Mouse (Mus musculus) thymus, adult 2 months (tissue): Measurements from ENCODE around the gene Itfg2.

Experiments
- CTCF ChIP-seq: fragments of 200-500 bp; IDR thresholded peaks from 2 replicates; pipeline ENCODE4 v1.5.1; 2012; ENCODE audit warnings: mild to moderate bottlenecking, control low read depth, low read length, moderate library complexity, borderline replicate concordance; ENCODE audit not compliant: control insufficient read depth, poor library complexity, insufficient read depth; ENCODE audit errors: extremely low read depth
- POLR2A ChIP-seq: fragments of 200-500 bp; IDR thresholded peaks from 2 replicates; pipeline ENCODE4 v1.6.1; 2012; ENCODE audit warnings: mild to moderate bottlenecking, low read length, control low read depth, moderate library complexity; ENCODE audit not compliant: control insufficient read depth, poor library complexity, insufficient read depth; ENCODE audit errors: extremely low read depth

DNA sequence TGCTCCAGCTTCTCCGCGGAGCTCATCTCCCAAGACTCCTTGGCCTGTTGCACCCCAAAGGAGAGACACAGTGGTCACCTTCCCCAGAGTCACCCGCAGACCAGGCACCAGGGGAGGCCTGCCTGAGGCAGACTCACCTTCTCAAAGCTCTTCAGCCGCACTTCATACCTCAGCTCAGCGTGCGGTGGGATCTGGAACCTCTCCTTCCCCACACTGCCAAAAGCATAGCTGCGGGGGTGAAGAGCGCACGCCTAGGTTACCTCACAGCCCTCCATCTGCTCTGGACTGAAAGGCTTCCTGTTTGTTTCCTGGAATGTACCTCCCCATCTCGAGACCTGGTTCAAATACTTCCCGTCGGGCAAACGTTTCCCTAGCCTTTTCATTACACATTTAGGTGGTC, 8.8 kb upstream of the Itfg2 start:
- no peak for TF ChIP-seq CTCF
- TF ChIP-seq POLR2A = no peak
